Mouse (Mus musculus): ENCODE measurements at regions not wholly inside any gene's neighbourhood (a gene's known extent, or its start where the extent isn't known, plus 50 kb on each side); places are given as distances from the start of the nearest gene placed in this dataset.

DNA sequence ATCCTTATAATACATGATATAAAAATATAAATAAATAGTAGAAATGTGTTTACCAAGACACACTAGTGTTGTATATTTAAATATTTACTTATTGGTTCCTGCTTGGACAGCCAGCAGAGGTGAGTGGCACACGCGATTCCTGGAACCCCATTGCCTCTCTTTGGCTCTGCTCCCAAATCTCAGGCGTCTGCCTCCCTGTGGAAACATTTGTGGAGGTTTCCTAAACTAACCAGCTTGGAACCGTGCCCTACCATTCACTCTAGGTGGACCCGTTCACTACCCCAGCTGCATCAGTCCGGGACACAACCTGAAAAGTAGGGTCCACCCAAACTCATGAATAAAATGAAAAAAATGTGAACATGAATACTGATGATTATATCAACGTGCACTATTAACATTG lies 404.0 kb upstream of the Defb41 start:
- no peak overlapping the region for H3K4me2 ChIP-seq (replicated peaks; ENCODE audit: low read depth, low read length, severe bottlenecking)
- no peak overlapping the region for H3K27ac ChIP-seq (replicated peaks; ENCODE audit: low read depth, low read length)
- no peaks in the 10 kb centered on the region for H3K9me3 ChIP-seq (ENCODE audit: control insufficient read depth, low read length)
- ATAC-seq (ENCODE audit: low FRiP score, low read depth) (no peak), DNase-seq (ENCODE audit: low spot score) (no peak)
- 73% methylated on average over 7 of the region's 7 CpGs for WGBS
- TF ChIP-seq POLR2A (IDR thresholded peaks at IDR 0.05; ENCODE audit: borderline replicate concordance, extremely low read depth, insufficient read depth, insufficient read length), result no peak
- no peak overlapping the region for H3K9ac ChIP-seq (ENCODE audit: low read depth, low read length, severe bottlenecking)
- H3K4me1 ChIP-seq (ENCODE audit: control insufficient read depth, insufficient read depth, low read length), result no peaks in the 10 kb centered on the region
- no peaks in the 10 kb centered on the region for H3K36me3 ChIP-seq (ENCODE audit: control insufficient read depth, insufficient read depth, low read length)
- H3K27me3 ChIP-seq (ENCODE audit: control insufficient read depth, insufficient read depth, low read length), result no peaks in the 10 kb centered on the region
- H3K4me3 ChIP-seq (replicated peaks; ENCODE audit: low read length), result no peak overlapping the region

DNA sequence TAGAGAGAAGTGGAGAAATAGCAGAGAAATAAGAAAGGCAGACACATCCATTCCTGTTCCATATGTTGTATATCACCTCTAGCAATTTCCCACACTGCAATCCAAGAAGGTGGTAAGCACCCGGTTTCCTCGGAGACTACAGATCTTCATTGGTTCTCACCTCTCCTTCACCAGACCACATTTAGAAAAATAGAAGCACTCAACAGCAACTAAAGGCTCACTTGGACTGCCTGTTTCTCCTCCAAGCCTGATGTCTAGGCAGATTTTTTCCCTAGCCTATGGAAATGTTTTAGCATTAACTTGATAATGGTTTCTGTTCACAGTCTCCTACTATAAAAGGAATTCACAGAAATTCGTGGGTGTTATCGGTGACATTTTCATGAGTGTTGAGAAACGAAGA lies 403.3 kb upstream of the Defb41 start:
- no peaks in the 10 kb centered on the region for H3K9me3 ChIP-seq (ENCODE audit: control insufficient read depth, low read length)
- no peak overlapping the region for H3K27ac ChIP-seq (replicated peaks; ENCODE audit: low read depth, low read length)
- H3K4me1 ChIP-seq (ENCODE audit: control insufficient read depth, insufficient read depth, low read length), result no peaks in the 10 kb centered on the region
- H3K4me2 ChIP-seq (replicated peaks; ENCODE audit: low read depth, low read length, severe bottlenecking), result no peak overlapping the region
- DNase-seq (ENCODE audit: low spot score) (no peak), ATAC-seq (ENCODE audit: low FRiP score, low read depth) (no peak)
- H3K4me3 ChIP-seq (replicated peaks; ENCODE audit: low read length), result no peak overlapping the region
- 73% methylated on average over 5 of the region's 5 CpGs for WGBS
- TF ChIP-seq POLR2A (IDR thresholded peaks at IDR 0.05; ENCODE audit: borderline replicate concordance, extremely low read depth, insufficient read depth, insufficient read length), result no peak
- H3K9ac ChIP-seq (ENCODE audit: low read depth, low read length, severe bottlenecking), result no peak overlapping the region
- H3K27me3 ChIP-seq (ENCODE audit: control insufficient read depth, insufficient read depth, low read length), result no peaks in the 10 kb centered on the region
- H3K36me3 ChIP-seq (ENCODE audit: control insufficient read depth, insufficient read depth, low read length), result no peaks in the 10 kb centered on the region

DNA sequence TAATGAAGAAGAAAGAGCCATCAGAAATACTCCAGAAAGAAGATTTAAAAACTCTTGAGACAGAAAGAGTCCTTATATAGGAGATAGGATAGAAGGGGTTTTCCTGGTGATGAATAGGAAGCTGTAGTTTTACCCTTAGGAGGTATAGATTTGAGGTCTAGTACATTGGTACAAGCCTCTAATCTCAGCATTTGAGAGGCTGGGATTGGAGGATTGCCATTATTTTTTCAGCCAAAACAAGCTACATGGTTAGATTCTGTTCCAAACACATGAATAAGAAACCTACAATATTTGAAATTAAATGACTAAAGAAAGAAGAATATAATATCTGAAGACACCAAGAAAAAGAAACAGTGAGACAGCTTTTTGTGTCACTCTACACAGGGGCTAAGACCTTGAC lies 375.9 kb upstream of the Defb41 start:
- ATAC-seq (ENCODE audit: low FRiP score, low read depth), result no peak
- H3K4me2 ChIP-seq (replicated peaks; ENCODE audit: low read depth, low read length, severe bottlenecking), result no peak overlapping the region
- no peak overlapping the region for H3K4me3 ChIP-seq (replicated peaks; ENCODE audit: low read length)
- no peak overlapping the region for H3K9ac ChIP-seq (ENCODE audit: low read depth, low read length, severe bottlenecking)
- H3K27me3 ChIP-seq (ENCODE audit: control insufficient read depth, insufficient read depth, low read length), result no peaks in the 10 kb centered on the region
- TF ChIP-seq POLR2A (IDR thresholded peaks at IDR 0.05; ENCODE audit: borderline replicate concordance, extremely low read depth, insufficient read depth, insufficient read length), result no peak
- H3K4me1 ChIP-seq (ENCODE audit: control insufficient read depth, insufficient read depth, low read length), result no peaks in the 10 kb centered on the region
- no peak for DNase-seq (ENCODE audit: low spot score)
- no peaks in the 10 kb centered on the region for H3K36me3 ChIP-seq (ENCODE audit: control insufficient read depth, insufficient read depth, low read length)
- no peaks in the 10 kb centered on the region for H3K9me3 ChIP-seq (ENCODE audit: control insufficient read depth, low read length)
- no peak overlapping the region for H3K27ac ChIP-seq (replicated peaks; ENCODE audit: low read depth, low read length)

DNA sequence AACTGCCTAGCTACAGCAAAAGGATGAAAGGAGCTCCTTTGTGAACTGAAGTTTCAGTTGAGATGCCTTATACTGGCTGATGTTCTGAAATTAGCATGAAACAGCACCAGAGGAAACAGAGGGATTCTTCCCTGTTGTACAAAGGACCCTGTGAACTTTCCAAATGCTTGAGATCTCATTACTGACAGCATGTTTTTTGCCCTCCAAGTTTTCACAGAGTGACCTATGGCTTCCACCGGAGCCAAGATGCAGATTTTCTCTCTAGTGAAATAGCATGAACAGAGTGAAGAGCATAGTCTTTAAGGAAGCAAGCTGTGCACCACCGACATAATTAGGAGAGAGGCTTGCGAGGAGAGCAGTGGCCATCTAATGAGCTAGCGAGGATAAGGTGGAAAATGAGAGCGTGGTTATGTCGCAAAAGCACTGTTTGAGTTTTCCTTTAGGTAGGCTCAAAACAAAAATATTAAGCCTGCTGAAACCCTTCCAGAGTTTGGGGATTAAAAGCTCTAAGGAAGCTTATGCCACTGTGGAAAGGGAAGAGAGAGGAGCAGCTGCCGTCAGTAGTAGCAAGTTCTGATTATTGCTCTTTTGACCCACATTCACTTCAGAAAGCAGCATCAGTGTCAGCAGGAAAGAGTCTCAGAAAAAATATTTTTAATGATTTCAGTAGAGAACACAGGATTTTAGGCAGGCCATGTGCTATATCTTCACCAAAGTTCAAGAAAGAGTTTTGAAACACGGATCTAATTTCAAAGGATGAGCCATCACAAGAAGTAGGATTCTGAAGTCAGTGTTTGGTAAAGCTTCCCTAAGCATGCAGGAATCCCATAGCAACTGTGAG lies 374.7 kb upstream of the Defb41 start:
- ATAC-seq (ENCODE audit: low FRiP score, low read depth), result no peak
- Histone ChIP-seq H3K4me2 (replicated peaks; ENCODE audit: low read depth, low read length, severe bottlenecking) (no peak overlapping the region), H3K4me3 (replicated peaks; ENCODE audit: low read length) (no peak overlapping the region), H3K27ac (replicated peaks; ENCODE audit: low read depth, low read length) (no peak overlapping the region), H3K9me3 (ENCODE audit: control insufficient read depth, low read length) (no peaks in the 10 kb centered on the region), H3K4me1 (ENCODE audit: control insufficient read depth, insufficient read depth, low read length) (no peaks in the 10 kb centered on the region), H3K27me3 (ENCODE audit: control insufficient read depth, insufficient read depth, low read length) (no peaks in the 10 kb centered on the region), H3K36me3 (ENCODE audit: control insufficient read depth, insufficient read depth, low read length) (no peaks in the 10 kb centered on the region), H3K9ac (ENCODE audit: low read depth, low read length, severe bottlenecking) (no peak overlapping the region)
- WGBS, result 44% methylated on average over 8 of the region's 8 CpGs
- TF ChIP-seq POLR2A (IDR thresholded peaks at IDR 0.05; ENCODE audit: borderline replicate concordance, extremely low read depth, insufficient read depth, insufficient read length), result no peak
- no peak for DNase-seq (ENCODE audit: low spot score)

DNA sequence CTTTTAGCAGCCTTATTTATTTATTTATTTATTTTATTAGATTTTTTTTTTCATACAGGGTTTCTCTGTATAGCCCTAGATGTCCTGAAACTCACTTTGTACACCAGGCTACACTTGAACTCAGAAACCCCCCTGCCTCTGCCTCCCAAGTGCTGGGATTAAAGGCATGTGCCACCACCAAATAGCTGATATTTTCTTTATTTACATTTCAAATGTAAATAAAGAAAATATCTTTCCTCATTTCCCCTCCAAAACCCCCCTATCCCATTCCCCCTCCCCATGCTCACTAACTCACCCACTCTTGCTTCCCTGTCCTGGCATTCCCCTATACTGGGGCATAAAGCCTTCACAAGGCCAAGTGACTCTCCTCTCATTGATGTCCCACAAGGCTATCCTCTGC lies 372.4 kb upstream of the Defb41 start:
- ATAC-seq (ENCODE audit: low FRiP score, low read depth) (no peak), DNase-seq (ENCODE audit: low spot score) (no peak)
- Histone ChIP-seq H3K4me1 (ENCODE audit: control insufficient read depth, insufficient read depth, low read length) (no peaks in the 10 kb centered on the region), H3K9ac (ENCODE audit: low read depth, low read length, severe bottlenecking) (no peak overlapping the region), H3K27ac (replicated peaks; ENCODE audit: low read depth, low read length) (no peak overlapping the region), H3K36me3 (ENCODE audit: control insufficient read depth, insufficient read depth, low read length) (no peaks in the 10 kb centered on the region), H3K4me2 (replicated peaks; ENCODE audit: low read depth, low read length, severe bottlenecking) (no peak overlapping the region), H3K27me3 (ENCODE audit: control insufficient read depth, insufficient read depth, low read length) (no peaks in the 10 kb centered on the region), H3K9me3 (ENCODE audit: control insufficient read depth, low read length) (no peaks in the 10 kb centered on the region), H3K4me3 (replicated peaks; ENCODE audit: low read length) (no peak overlapping the region)
- TF ChIP-seq POLR2A (IDR thresholded peaks at IDR 0.05; ENCODE audit: borderline replicate concordance, extremely low read depth, insufficient read depth, insufficient read length), result no peak

Measured in limb, embryonic 14.5 days (tissue).